Mouse (Mus musculus) megakaryocyte progenitor cell, adult 5-6 weeks (primary cell): ENCODE results near the gene Adcy1. TPM values are rescaled to one million over a fixed set of nuclear protein-coding genes. Genes with fewer than 3 reads are reported as not detected.

Experiments used
- ATAC-seq: replicated peaks from 2 replicates; pipeline ENCODE4 v1.8.0; 2016; ENCODE audit warnings: mild to moderate bottlenecking, moderate TSS enrichment, inconsistent platforms; ENCODE audit not compliant: poor library complexity
- total RNA-seq, 2 experiments: library from RNA; stranded (forward) in 1 of 2; stranded (reverse) in 1 of 2; fragments of 157-497, 149-512 nt in 1 of 2; fragments of 200-1000 nt in 1 of 2; gene quantifications; 2 replicates each; pipeline versions ENCODE4 v1.2.3 to v1.2.4; 2015 to 2017

The Adcy1 gene
- total RNA-seq (2015) (0.02 TPM in 1 of 2 replicates, not detected in the other), total RNA-seq (2017) (not detected in 2 replicates)

DNA sequence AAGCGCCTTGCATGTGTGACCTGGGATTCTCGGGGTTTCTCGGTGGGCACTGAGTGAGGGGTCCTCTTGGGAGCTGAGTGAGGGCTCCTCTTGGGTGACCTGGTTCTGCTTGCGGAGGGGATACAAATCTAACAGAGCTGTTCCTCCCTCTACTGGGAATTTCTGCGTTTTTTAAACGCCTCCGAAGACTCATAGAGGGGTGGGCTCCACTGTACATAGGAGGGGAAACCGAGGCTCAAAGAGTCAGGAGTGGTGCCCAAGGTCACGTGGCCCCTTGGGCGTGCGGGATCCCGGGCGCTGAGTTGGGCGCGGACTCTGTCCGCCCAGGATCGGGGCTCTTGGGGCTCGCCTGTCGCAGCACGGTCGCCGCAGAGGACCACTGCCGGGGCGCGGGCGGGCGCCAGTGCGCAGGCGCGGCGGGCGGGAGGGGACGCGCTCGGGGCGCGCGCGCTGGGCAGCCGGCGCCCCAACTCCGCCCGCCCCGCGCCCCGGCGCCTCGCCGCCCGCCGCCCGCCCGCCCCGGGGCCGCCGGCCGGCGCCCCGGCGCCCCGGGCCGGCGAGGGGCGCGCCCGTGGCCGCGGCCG is at the start of gene Adcy1:
Gene Adcy1 (plus strand): TSS at position 489 of the 584 bp plus-strand sequence.
- no peak for ATAC-seq

DNA sequence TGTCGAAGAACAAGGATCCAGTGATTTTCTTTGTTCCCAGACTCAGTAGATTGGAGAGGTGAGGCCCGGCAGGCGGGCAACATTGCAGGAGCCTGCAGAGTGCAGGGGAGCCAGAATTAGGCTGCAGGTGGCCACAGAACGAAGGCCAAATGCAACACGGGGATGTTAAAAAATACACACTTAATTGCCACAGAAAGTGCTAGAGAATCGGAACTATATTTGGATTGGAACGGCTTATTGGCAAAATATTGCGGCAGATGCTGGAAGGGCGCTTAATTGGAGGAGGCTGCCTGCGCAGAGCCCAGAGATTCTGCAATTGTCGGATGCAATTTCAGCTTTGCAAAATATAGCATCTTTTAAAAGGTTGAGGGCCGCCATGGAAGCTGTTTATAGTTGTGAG is 46.4 kb upstream of the Adcy1 start:
- no peak for ATAC-seq

DNA sequence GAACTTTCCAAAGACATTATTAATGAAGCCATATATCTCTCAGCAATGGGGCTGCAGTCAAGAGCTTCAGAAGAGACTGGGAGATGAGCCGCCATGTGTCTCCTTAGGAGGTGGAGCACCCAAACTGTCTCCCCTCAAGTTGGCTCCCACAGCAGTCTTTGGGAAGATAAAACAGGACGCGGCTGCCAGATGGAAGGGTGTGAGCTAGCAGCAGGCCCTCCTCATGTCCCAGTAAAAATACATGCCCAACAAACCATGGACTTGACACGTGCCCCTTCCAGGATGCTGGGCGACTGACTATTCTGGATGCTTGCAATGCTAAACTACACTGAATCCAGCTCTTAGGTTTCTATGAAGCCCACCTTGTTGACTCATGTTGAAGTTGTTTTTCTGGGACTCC is 45.2 kb upstream of the Adcy1 start:
- ATAC-seq, result no peak

DNA sequence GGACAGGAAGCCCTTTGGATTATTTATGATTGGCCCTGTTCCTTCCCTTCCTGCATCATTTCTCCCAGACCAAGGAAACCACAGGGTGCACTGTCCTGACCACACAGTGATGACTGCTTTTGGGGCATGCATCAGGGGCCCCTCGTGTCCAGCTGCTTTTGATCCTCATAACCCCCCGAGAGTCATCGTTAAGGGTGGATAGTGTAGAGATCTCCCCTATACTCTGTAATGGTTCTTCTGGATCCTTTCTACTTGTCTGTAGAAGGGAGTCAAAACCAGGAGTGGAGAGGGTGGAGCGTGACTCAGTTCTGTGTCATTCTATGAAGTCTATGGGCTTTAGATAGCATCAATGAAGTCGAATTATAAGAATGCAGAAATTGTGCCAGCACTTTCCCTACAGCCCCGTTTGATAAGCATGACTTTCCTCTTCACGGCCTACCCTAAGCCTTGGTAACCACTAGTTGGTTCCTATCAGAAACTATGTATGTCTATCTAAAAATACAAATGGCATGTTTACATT is 44.2 kb upstream of the Adcy1 start:
- no peak for ATAC-seq

DNA sequence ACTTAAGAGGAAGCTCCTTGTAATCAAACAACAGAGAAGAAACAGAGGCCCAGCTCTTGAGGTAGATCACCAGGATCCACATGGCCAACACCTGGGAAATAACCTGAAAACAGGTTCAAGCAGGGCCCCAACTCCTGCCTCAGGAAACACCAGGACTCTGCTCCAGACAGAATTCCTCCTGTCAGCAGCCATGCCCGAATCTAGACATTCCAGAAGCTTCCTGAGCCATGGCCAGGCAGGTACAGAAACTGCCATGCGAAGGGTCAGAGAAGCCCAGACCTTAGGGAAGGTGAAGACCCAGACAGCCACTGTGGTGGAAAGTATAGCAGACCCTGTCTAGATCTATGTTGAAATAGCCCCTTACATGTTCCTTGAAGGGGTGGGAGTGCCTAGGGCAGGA is 30.2 kb upstream of the Adcy1 start:
- ATAC-seq, result no peak

- ATAC-seq, result no peak
Measured at GRCm38 (mm10) chr11:7039722-7040121, 23.6 kb upstream of the Adcy1 start.

GRCm38 (mm10) chr11:7040801-7041200 is 22.5 kb upstream of the Adcy1 start:
- ATAC-seq, result no peak

GRCm38 (mm10) chr11:7047176-7047575 is 16.1 kb upstream of the Adcy1 start:
- ATAC-seq, result no peak

GRCm38 (mm10) chr11:7047584-7047983 is 15.7 kb upstream of the Adcy1 start:
- ATAC-seq, result no peak

- ATAC-seq, result no peak
Measured at GRCm38 (mm10) chr11:7053710-7054109, 9.6 kb upstream of the Adcy1 start.

- no peak for ATAC-seq
Measured at GRCm38 (mm10) chr11:7054662-7055265, 8.5 kb upstream of the Adcy1 start.

DNA sequence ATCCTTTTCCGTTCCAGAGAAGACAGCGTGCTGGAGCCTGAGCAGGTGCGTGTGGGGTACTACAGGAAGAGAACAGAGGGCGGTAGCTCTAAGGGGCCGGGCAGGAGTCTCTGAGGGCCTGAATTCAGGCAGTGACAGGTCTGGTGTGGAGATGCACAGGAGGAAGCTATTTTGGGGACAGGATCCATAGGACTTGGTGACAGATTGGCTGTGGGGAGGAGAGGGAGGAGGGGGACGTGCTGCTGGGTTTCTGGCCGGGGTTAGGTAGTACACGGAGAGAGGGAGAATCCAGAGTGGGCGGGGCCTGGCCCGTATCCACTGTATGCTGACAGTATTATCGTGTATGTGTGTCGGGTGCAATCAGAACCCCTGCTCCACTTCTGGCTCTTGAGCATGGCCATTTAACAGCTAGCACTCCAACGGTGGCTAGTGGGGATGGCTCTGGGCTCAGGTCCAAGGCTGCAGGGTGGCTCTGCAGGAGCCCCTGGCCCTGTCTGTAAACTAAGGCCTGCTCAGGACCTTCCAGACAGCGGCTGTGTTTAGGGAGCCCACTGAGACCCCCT is 7.8 kb upstream of the Adcy1 start:
- ATAC-seq, result no peak

GRCm38 (mm10) chr11:7056121-7056520 is 7.2 kb upstream of the Adcy1 start:
- no peak for ATAC-seq

DNA sequence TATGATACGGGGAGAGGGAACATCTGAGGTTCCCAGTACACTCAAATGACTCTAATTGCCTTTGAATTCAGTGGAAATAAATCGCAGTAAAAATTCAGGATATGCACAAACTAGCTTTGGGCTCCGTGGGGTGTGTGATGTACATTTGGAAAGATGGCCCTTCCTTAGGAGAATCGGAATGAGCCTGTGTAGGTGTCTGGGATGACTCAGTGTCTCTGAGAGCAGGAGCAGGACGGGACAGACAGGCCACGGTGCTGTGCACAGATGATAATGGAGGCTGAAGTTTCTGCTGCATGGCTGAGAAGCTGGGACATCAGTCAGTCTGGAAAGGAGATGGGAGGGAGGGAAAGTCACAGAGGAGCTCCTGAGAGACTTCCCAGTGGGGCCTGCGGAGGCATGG is 5.5 kb upstream of the Adcy1 start:
- ATAC-seq, result no peak

GRCm38 (mm10) chr11:7061961-7062360 is 1.3 kb upstream of the Adcy1 start:
- no peak for ATAC-seq

GRCm38 (mm10) chr11:7062566-7062965 is 723 bp upstream of the Adcy1 start:
- ATAC-seq, result no peak

DNA sequence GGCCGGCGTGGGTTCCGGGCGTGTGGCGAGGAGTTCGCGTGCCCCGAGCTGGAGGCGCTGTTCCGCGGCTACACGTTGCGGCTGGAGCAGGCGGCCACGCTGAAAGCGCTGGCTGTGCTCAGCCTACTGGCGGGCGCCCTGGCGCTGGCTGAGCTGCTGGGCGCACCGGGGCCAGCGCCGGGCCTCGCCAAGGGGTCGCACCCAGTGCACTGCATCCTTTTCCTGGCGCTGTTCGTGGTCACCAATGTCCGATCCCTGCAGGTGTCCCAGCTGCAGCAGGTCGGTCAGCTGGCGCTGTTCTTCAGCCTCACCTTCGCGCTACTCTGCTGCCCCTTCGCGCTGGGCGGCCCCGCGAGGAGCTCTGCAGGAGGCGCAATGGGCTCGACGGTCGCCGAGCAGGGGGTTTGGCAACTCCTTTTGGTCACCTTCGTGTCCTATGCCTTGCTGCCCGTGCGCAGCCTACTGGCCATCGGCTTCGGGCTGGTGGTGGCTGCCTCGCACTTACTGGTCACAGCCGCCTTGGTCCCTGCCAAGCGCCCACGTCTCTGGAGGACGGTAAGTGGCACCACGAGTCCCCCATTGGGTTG is 485 bp downstream of the Adcy1 start:
- peak; percentile 39; the same call in 1 of the 2 replicates for ATAC-seq

- no peak for ATAC-seq
Measured at GRCm38 (mm10) chr11:7064484-7065185, 1.3 kb downstream of the Adcy1 start.

DNA sequence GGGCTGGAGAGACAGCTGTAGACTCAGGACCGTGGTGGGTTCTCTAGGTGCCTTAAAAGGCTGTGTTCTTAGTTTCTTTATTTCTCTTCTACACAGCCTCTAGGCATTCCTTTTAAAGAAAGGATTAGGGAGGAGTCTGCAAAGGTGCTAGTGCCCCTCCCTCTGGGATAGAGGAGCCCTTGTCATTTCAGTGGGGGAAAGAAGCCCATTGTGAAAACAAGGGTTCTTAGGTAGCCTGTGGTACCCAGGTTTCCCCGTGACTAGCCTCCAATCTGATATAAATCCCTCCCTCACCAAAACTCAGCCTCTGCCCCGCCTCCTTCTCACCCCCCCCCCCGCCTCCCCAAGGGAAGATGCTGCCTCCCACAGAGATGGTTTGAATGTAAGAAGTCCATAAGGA is 2.1 kb downstream of the Adcy1 start:
- no peak for ATAC-seq

GRCm38 (mm10) chr11:7065876-7066275 is 2.6 kb downstream of the Adcy1 start:
- ATAC-seq, result no peak

GRCm38 (mm10) chr11:7067263-7067662 is 4.0 kb downstream of the Adcy1 start:
- ATAC-seq, result no peak
